Mouse (Mus musculus): ENCODE data around the gene Casp4. TPM values are rescaled to one million over a fixed set of nuclear protein-coding genes. Genes with fewer than 3 reads are reported as not detected.

Gene Casp4
- polyA plus RNA-seq, 1 experiment, result 6.3 TPM

- DNase-seq, result no peak
- Histone ChIP-seq H3K27ac (ENCODE audit: control insufficient read depth, insufficient read depth, low read length) (no peak overlapping the region), H3K4me3 (ENCODE audit: control insufficient read depth, insufficient read depth, low read length) (no peak overlapping the region), H3K27me3 (ENCODE audit: control insufficient read depth, insufficient read depth, low read length) (no peaks in the 10 kb centered on the region), H3K36me3 (ENCODE audit: control insufficient read depth, insufficient read depth, low read length) (no peaks in the 10 kb centered on the region), H3K4me1 (replicated peaks; ENCODE audit: control insufficient read depth, insufficient read depth, low read length) (no peaks in the 10 kb centered on the region)
- whole genome bisulfite sequencing, result 82% methylated on average over 2 of the region's 2 CpGs
- TF ChIP-seq CTCF (IDR thresholded peaks at IDR 0.05; ENCODE audit: borderline replicate concordance, control insufficient read depth, extremely low read depth, insufficient read depth, low read length, poor library complexity) (no peak), POLR2A (IDR thresholded peaks at IDR 0.05; ENCODE audit: control insufficient read depth, extremely low read depth, insufficient read depth, low read length, poor library complexity) (no peak)
Observed at GRCm38 (mm10) chr9:5296354-5297237, 12.0 kb upstream of the Casp4 start.

DNA sequence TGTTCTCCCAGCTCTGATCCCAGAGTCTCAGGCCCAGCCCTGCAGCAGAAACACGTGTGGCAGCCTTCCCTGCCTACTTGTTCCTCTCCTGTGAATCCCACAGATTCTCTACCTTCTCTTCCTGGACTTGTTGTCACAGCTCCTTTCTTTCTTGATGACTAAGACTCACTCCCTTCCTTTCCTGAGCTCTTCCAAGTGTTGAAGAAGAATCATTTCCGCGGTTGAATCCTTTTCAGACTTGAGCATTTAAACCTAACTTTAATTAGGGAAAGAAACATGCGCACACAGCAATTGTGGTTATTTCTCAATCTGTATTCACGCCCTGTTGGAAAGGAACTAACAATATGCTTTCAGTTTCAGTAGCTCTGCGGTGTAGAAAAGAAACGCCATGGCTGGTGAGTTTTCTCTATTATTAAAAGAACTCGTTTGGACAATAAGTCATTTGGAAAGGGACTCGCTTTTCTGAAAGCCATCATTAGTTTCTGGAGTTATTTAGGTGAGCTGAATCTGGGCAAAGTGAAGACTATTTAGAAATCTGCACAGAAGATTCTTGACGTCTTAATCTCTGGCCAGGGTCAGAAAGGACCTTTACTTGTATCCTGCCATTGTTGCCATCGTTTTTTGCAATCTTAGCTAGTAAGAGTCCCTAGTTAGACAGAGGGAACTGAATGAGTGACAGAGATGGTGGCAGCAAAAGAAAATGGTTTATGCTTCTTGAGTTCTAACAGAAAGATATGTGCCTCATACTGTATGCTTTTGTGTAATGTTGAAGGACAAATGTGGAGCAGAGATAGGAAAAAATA is 10.1 kb upstream of the Casp4 start, which contains the start of gene Casp1:
Gene Casp1, plus strand, starts transcription at position 189 of the 803 bp plus-strand sequence.
- H3K4me3 ChIP-seq (ENCODE audit: control insufficient read depth, insufficient read depth, low read length), result no peak within 1 kb of the TSS
- DNase-seq, result no peak
- 13% methylated on average over 11 of the region's 11 CpGs for WGBS
- no peaks in the 10 kb centered on the region for H3K4me1 ChIP-seq (replicated peaks; ENCODE audit: control insufficient read depth, insufficient read depth, low read length)
- no peaks in the 10 kb centered on the region for H3K27me3 ChIP-seq (ENCODE audit: control insufficient read depth, insufficient read depth, low read length)
- H3K36me3 ChIP-seq (ENCODE audit: control insufficient read depth, insufficient read depth, low read length), result no peaks in the 10 kb centered on the region
- no peak within 1 kb of the TSS; the same call in 1 of the 2 replicates for H3K27ac ChIP-seq (ENCODE audit: control insufficient read depth, insufficient read depth, low read length)
- no peak for TF ChIP-seq CTCF (IDR thresholded peaks at IDR 0.05; ENCODE audit: borderline replicate concordance, control insufficient read depth, extremely low read depth, insufficient read depth, low read length, poor library complexity)
- TF ChIP-seq POLR2A (IDR thresholded peaks at IDR 0.05; ENCODE audit: control insufficient read depth, extremely low read depth, insufficient read depth, low read length, poor library complexity), result no peak

DNA sequence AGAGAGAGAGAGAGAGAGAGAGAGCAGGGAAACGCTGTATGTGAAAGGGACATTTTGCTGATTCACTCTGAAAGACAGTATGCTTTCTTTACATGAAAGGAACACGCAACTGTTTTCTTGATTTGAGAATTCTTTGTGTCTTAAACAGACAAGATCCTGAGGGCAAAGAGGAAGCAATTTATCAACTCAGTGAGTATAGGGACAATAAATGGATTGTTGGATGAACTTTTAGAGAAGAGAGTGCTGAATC is 9.6 kb upstream of the Casp4 start:
- TF ChIP-seq POLR2A (IDR thresholded peaks at IDR 0.05; ENCODE audit: control insufficient read depth, extremely low read depth, insufficient read depth, low read length, poor library complexity) (no peak), CTCF (IDR thresholded peaks at IDR 0.05; ENCODE audit: borderline replicate concordance, control insufficient read depth, extremely low read depth, insufficient read depth, low read length, poor library complexity) (no peak)
- Histone ChIP-seq H3K27me3 (ENCODE audit: control insufficient read depth, insufficient read depth, low read length) (no peaks in the 10 kb centered on the region), H3K36me3 (ENCODE audit: control insufficient read depth, insufficient read depth, low read length) (no peaks in the 10 kb centered on the region), H3K4me1 (replicated peaks; ENCODE audit: control insufficient read depth, insufficient read depth, low read length) (no peaks in the 10 kb centered on the region), H3K4me3 (ENCODE audit: control insufficient read depth, insufficient read depth, low read length) (no peak overlapping the region), H3K27ac (ENCODE audit: control insufficient read depth, insufficient read depth, low read length) (no peak overlapping the region)
- DNase-seq, result no peak
- 30% methylated on average over 2 of the region's 2 CpGs for WGBS

DNA sequence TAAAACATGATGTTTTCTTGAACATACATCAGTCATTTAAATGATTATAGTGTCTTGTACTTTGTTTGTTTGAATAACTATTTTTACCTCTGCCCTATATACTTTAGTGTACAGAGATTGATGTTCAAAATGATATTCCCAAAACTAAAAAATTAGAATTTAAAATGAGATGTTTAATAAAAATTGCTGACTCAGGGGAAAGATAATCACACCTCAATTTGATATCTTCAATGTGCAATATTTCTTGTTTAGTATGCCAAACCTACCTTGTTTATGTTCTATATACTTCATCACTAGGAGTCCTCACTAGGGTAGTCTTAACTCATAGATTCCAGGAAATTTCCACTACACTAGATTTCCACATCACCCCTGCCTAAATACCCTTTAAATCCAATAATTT is 1.5 kb downstream of the Casp4 start:
- no peaks in the 10 kb centered on the region for H3K27me3 ChIP-seq (ENCODE audit: control insufficient read depth, insufficient read depth, low read length)
- no peak for DNase-seq
- no peaks in the 10 kb centered on the region for H3K4me1 ChIP-seq (replicated peaks; ENCODE audit: control insufficient read depth, insufficient read depth, low read length)
- no peaks in the 10 kb centered on the region for H3K36me3 ChIP-seq (ENCODE audit: control insufficient read depth, insufficient read depth, low read length)
- no peak overlapping the region for H3K27ac ChIP-seq (ENCODE audit: control insufficient read depth, insufficient read depth, low read length)
- H3K4me3 ChIP-seq (ENCODE audit: control insufficient read depth, insufficient read depth, low read length), result no peak overlapping the region
- TF ChIP-seq CTCF (IDR thresholded peaks at IDR 0.05; ENCODE audit: borderline replicate concordance, control insufficient read depth, extremely low read depth, insufficient read depth, low read length, poor library complexity) (no peak), POLR2A (IDR thresholded peaks at IDR 0.05; ENCODE audit: control insufficient read depth, extremely low read depth, insufficient read depth, low read length, poor library complexity) (no peak)

DNA sequence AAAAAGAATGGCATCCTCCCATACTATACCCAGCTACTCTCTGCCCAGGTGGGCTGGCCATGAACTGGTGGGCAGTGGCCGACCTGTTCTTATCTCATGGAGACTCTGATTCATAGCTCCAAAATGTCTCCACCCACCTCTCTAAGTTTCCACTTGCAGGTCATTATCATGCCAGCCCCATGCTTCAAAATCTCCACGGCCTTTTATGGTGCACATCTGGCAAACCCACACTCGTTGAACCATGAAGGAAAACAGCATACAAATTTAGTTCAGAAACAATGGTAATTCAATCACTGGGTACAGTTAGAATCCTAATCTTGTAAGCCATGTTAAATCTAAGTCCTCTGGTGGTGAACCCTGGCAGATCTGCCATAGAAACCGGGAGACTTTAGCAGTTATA is 2.8 kb downstream of the Casp4 start:
- H3K36me3 ChIP-seq (ENCODE audit: control insufficient read depth, insufficient read depth, low read length), result no peaks in the 10 kb centered on the region
- no peak overlapping the region for H3K4me3 ChIP-seq (ENCODE audit: control insufficient read depth, insufficient read depth, low read length)
- H3K4me1 ChIP-seq (replicated peaks; ENCODE audit: control insufficient read depth, insufficient read depth, low read length), result no peaks in the 10 kb centered on the region
- WGBS, result 90% methylated on average over 4 of the region's 4 CpGs
- no peak overlapping the region for H3K27ac ChIP-seq (ENCODE audit: control insufficient read depth, insufficient read depth, low read length)
- no peaks in the 10 kb centered on the region for H3K27me3 ChIP-seq (ENCODE audit: control insufficient read depth, insufficient read depth, low read length)
- no peak for DNase-seq
- no peak for TF ChIP-seq CTCF (IDR thresholded peaks at IDR 0.05; ENCODE audit: borderline replicate concordance, control insufficient read depth, extremely low read depth, insufficient read depth, low read length, poor library complexity)
- TF ChIP-seq POLR2A (IDR thresholded peaks at IDR 0.05; ENCODE audit: control insufficient read depth, extremely low read depth, insufficient read depth, low read length, poor library complexity), result no peak

DNA sequence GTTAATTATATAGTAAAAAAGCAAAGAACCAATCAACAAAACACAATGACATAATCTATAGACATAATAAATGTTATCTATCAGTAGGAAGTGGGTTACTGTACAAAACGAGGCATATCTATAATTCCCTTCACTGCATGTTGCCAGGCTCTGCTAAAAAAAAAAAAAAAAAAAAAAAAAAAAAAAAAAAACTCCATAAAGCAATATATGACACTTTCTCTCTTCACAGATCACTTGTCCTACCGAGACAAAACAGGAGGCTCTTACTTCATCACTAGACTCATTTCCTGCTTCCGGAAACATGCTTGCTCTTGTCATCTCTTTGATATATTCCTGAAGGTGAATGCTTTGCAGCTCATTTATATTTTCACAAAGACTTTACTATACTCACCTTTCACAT is 19.6 kb downstream of the Casp4 start:
- 78% methylated on average over 3 of the region's 3 CpGs for WGBS
- no peak for TF ChIP-seq POLR2A (IDR thresholded peaks at IDR 0.05; ENCODE audit: control insufficient read depth, extremely low read depth, insufficient read depth, low read length, poor library complexity)
- TF ChIP-seq CTCF (IDR thresholded peaks at IDR 0.05; ENCODE audit: borderline replicate concordance, control insufficient read depth, extremely low read depth, insufficient read depth, low read length, poor library complexity), result no peak
- no peak for DNase-seq

More for the DNA sequence above, 19.6 kb downstream of the Casp4 start:
- Histone ChIP-seq H3K4me3 (ENCODE audit: control insufficient read depth, insufficient read depth, low read length) (no peak overlapping the region), H3K36me3 (ENCODE audit: control insufficient read depth, insufficient read depth, low read length) (no peaks in the 10 kb centered on the region), H3K27me3 (ENCODE audit: control insufficient read depth, insufficient read depth, low read length) (no peaks in the 10 kb centered on the region), H3K4me1 (replicated peaks; ENCODE audit: control insufficient read depth, insufficient read depth, low read length) (no peaks in the 10 kb centered on the region), H3K27ac (ENCODE audit: control insufficient read depth, insufficient read depth, low read length) (no peak overlapping the region)

Data from thymus, adult 2 months (tissue).